Mouse (Mus musculus) layer of hippocampus, postnatal 10 days (tissue): ENCODE data around the gene Olfr56. TPM values are rescaled to one million over a fixed set of nuclear protein-coding genes. Genes with fewer than 3 reads are reported as not detected.

Source experiments
- DNase-seq, 2 experiments: peaks; one replicate each; pipeline ENCODE4 v3.0.0; 2021; ENCODE audit warnings: low spot score in 2 of 2
- total RNA-seq, 2 experiments: library from RNA; stranded (reverse); gene quantifications; 2 replicates each; pipeline ENCODE4 v1.2.3; 2021

Olfr56 gene
- total RNA-seq, 2 experiments from 2014 or later: not detected

DNA sequence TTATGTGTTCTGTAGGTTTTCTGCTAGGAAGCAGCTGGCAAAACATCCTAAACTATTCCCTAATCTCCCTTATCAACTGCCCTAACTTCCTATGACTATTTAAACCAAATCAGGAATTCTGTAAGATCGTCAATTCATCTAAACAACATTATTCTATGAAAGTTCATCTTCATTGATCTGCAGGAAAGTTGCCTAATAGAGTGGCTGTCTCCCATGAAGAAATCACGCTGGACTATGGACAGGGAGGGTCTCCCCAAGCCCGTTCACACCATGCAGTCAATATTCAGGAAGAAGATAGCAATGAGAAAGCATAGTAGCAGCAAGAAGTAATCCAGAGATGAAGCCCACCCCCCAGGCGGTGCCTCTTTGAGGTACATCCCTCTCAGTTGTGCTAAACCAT lies 112.5 kb downstream of the Olfr56 start:
- DNase-seq: no peak

GRCm38 (mm10) chr11:49092053-49092586 lies 113.4 kb downstream of the Olfr56 start:
- DNase-seq: no peak

GRCm38 (mm10) chr11:49092786-49093185 lies 114.1 kb downstream of the Olfr56 start:
- no peak for DNase-seq

GRCm38 (mm10) chr11:49093861-49094660 lies 115.4 kb downstream of the Olfr56 start:
- DNase-seq: no peak

DNA sequence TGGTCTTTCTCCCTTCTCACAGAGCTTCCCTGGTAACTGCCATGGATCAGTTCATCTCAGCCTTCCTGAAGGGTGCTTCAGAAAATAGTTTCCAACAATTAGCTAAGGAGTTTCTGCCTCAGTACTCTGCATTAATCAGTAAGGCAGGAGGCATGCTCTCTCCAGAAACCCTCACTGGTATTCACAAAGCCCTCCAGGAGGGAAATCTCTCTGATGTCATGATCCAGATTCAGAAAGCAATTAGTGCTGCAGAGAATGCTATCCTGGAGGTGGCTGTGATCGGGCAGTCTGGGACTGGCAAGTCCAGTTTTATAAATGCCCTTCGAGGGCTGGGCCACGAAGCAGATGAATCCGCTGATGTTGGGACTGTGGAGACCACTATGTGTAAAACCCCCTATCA lies 116.7 kb downstream of the Olfr56 start:
- no peak for DNase-seq

GRCm38 (mm10) chr11:49100409-49100808 lies 121.7 kb downstream of the Olfr56 start:
- no peak for DNase-seq

DNA sequence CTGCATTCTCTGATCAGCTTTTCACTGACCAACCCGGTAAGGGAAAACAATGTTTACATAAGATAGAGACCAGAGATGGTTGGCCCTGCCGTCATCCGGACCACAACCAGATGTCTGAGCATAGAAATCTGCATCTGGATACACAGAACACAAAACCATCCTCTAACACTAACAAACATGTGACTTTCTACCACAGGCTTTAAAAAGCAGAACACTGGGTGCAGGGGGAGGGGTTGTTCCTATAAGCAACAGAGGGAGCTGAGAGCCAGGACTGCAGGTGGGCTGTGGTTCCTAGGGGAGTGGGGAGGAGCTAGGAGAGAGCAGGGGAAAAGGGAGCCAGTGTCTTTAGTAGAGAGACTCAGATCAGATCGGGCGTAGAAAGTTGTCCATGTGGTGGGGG lies 122.8 kb downstream of the Olfr56 start:
- DNase-seq: no peak

- peak; percentile 92 for DNase-seq
These were observed 124.5 kb downstream of the Olfr56 start for GRCm38 (mm10) chr11:49103047-49103693.

GRCm38 (mm10) chr11:49105752-49106151 lies 127.1 kb downstream of the Olfr56 start:
- DNase-seq: no peak

GRCm38 (mm10) chr11:49107650-49108537 lies 129.2 kb downstream of the Olfr56 start:
- DNase-seq: no peak

GRCm38 (mm10) chr11:49108833-49109232 lies 130.1 kb downstream of the Olfr56 start:
- DNase-seq: peak; percentile 29 to 47

GRCm38 (mm10) chr11:49111000-49111399 lies 132.3 kb downstream of the Olfr56 start:
- DNase-seq: no peak

- peak in 1 of 2 experiments; percentile 16 for DNase-seq
These were observed 134.0 kb downstream of the Olfr56 start for GRCm38 (mm10) chr11:49112624-49113219.

DNA sequence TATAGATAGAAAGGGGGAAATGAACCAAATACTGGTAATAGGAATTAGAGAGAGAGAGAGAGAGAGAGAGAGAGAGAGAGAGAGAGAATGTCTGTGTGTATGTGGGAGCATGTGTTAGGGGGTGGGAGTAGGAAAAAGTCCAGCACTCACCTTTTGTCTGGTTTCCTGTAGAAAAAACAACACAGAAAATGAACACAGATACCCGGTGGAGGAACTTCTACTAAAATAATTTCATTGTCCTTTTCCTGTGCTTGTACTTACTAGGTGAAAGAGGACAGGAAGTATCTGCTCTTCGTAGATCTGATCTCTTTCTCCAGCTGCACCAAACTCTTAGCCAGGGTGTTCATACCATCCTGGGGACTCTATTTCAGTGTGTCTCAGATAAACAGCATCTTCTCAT lies 135.5 kb downstream of the Olfr56 start:
- DNase-seq: no peak

GRCm38 (mm10) chr11:49114774-49115173 lies 136.1 kb downstream of the Olfr56 start, which contains the start of gene Olfr1396:
Gene Olfr1396, minus strand, starts transcription at chr11:49114874.
- DNase-seq: no peak

DNA sequence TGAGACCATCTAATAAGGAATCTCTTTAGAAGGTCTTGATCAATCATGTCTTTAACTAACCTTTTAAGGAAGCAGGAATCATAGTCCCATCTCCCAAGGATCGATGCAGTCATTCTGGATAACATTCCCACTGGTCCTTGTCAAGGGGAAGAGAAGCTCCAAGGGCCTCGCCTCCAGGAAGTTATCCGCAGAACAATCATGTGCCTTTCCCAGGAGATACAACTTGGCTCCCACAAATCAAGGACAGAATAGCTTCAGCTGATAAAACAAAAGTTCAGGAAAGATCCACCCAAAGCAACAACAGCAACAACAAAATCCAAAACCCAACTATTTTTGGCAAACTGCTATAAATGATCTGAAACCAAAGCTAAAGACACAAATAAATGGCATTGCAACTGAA lies 140.9 kb downstream of the Olfr56 start:
- DNase-seq: no peak

DNA sequence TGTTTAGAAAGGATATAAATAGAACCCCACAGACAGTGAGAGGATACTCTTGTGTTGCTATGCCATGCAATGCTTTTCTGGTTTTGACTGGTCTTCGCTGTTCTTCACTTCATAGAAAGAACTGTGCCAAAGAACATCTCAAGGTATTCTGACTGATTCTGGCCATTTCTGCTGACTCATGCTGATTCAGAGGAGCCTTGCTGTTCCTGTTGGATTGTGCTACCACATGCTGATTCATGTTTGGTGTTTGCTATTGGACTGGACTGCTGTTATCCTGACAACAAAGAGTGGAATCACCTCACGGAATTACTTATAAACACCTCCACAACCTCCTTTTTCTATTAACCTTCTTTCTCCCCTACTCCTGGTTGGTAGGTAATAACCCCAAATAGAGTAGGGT lies 145.5 kb downstream of the Olfr56 start:
- no peak for DNase-seq

DNA sequence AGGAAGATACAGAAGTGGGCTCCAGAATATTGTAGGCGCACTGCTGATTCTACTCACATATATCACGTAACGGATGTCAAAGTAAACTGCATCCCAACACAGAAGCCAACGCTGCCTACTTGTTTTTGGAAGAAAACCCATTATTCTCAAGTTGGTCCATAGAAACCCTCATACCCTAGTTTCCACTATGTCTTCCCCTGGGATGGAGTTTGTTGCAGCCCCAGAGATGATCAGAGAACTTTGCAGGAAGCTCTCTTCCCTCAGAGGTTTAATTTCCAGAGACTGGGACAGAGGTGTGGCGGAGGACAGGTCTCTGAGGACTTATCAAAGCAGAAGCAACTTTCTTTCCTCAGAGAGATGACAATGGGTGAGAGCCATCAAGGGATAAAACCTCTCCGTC lies 163.3 kb downstream of the Olfr56 start, which contains the start of gene Olfr1395:
TSS of gene Olfr1395 (plus strand) at position 301 of the 400 bp plus-strand sequence.
- no peak for DNase-seq

- no peak for DNase-seq
These were observed 175.4 kb downstream of the Olfr56 start, which contains the start of gene Olfr1394 for GRCm38 (mm10) chr11:49154077-49154476. Gene Olfr1394, plus strand, starts transcription at chr11:49154377.
